Mouse (Mus musculus) cerebellum, postnatal 10 days (tissue): ENCODE data around the gene Asna1.
A peak's percentile ranks its signal among the peaks of the same experiment; 100 is the strongest.

ENCODE experiments used
- DNase-seq, 2 experiments: peaks; one replicate each; pipeline ENCODE4 v3.0.0; 2021; ENCODE audit warnings: mixed read lengths in 2 of 2

Asna1 gene

DNA sequence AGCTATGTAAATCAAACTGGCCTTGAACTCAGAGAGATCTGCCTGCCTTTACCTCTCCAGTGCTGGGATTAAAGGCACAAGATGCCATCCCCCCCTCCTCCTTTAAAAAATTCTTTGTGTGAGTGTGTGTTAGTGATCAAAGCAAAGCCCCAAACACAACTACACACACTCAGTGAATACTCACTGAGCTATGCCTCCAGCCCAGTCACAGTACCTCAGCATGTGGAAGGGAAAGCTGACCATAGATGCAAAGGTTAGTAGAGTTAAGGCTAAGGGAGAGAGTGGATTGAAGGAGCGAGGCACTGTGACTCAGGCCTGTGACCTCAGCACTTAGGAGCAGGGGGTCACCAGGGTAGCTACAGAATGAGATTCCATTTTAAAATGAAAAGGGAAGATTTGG lies 52.0 kb downstream of the Asna1 start:
- no peak for DNase-seq

- no peak for DNase-seq
Observed at GRCm38 (mm10) chr8:84970913-84971312, 54.2 kb downstream of the Asna1 start.

DNA sequence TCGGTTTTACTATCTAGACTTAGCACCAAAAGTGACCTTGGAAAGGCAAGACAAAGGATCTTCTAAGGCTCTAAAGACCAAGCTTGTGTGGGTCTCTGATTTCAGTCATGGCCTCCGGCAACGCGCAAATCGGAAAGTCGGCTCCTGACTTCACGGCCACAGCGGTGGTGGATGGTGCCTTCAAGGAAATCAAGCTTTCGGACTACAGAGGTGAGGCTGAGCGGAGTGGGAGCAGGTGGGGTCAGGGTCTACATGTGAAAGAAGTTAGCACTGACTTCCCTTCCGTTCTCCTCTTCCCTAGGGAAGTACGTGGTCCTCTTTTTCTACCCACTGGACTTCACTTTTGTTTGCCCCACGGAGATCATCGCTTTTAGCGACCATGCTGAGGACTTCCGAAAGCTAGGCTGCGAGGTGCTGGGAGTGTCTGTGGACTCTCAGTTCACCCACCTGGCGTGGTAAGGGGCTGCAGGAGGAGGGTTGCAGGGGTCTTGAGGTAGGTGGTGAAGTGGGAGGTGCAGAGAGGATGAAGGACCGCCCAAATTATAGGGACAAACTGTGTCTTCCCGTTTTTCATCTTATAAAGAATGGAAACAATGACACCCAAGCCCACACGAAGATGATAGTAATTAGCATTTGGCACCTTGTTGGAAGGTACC lies 54.8 kb downstream of the Asna1 start:
- DNase-seq, result no peak

DNA sequence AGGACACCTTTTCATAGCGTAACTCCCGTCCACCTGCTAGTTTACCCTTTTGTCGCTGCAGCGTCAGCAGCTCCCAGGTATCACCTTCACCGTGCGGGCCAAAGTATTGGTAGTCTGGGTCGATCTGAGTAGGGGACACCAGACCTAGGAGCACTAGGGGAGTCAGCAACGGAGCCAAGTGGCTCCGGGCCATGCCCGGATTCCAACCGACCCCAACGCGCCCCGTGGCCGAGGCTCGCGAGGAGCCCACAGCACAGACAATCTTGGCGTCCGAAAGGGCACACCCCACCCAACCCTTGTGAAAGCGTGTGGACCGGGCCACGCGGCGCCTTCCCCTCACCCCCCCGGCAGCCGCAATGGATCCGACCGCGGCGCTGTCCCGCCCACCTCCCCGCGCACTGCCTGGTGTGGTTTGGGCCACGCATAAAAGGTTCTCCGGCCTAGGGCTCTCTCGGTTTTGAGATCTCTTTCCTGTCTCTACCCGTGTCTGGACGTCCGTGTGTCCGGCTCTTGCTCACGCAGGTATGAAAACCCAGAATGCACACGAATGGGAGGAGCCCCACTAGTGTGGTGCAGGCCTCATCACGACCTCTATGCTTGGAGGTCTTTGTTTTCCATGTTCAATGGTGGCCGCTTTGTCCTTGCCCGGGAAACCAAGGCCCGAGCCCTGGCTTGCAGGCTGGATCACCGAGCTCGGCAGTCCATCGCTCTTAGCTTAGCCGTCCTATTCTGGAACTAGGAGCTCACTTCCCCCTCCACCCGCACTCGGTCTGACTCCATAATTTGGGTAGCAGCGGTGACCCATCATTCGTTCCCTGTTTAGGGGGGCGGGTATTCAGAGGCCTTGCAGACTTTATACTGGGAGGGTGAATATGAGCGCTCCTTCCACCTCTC lies 55.6 kb downstream of the Asna1 start, which contains the start of the genes Gm49661, Prdx2 and Rnaseh2a:
Gene Gm49661 (minus strand): TSS at position 193 of the 894 bp plus-strand sequence.
Gene Prdx2 (plus strand): TSS at position 347 of the 894 bp plus-strand sequence.
Gene Rnaseh2a (minus strand): TSS at position 527 of the 894 bp plus-strand sequence.
- peak; percentile 90 to 92 for DNase-seq

- DNase-seq, result no peak
Observed at GRCm38 (mm10) chr8:84968650-84969049, 56.4 kb downstream of the Asna1 start.
